Mouse (Mus musculus): ENCODE data around the gene Prdm10.

The Prdm10 gene

GRCm38 (mm10) chr9:31266013-31266659, 14.2 kb upstream of the Prdm10 start:
- peak in 1 of 2 experiments; percentile 34 for DNase-seq

- no peak for DNase-seq
Measured at GRCm38 (mm10) chr9:31271221-31272015, 8.9 kb upstream of the Prdm10 start.

- DNase-seq: no peak
Measured at GRCm38 (mm10) chr9:31272160-31272559, 8.2 kb upstream of the Prdm10 start.

GRCm38 (mm10) chr9:31278651-31279050, 1.7 kb upstream of the Prdm10 start:
- DNase-seq: no peak

GRCm38 (mm10) chr9:31279306-31279705, 1.0 kb upstream of the Prdm10 start:
- DNase-seq: peak in 1 of 2 experiments; percentile 25

- DNase-seq: no peak
Measured at GRCm38 (mm10) chr9:31279885-31280365, 413 bp upstream of the Prdm10 start.

- DNase-seq: peak in 1 of 2 experiments; percentile 71
Measured at GRCm38 (mm10) chr9:31281011-31281662, 799 bp downstream of the Prdm10 start.

- DNase-seq: peak in 1 of 2 experiments; percentile 14
Measured at GRCm38 (mm10) chr9:31281663-31282015, 1.3 kb downstream of the Prdm10 start.

- no peak for DNase-seq
Measured at GRCm38 (mm10) chr9:31282536-31282935, 2.2 kb downstream of the Prdm10 start.

GRCm38 (mm10) chr9:31283044-31283443, 2.7 kb downstream of the Prdm10 start:
- DNase-seq: no peak

- no peak for DNase-seq
Measured at GRCm38 (mm10) chr9:31283911-31284310, 3.6 kb downstream of the Prdm10 start.

- no peak for DNase-seq
Measured at GRCm38 (mm10) chr9:31290201-31290862, 10.0 kb downstream of the Prdm10 start.

GRCm38 (mm10) chr9:31291978-31292377, 11.6 kb downstream of the Prdm10 start:
- DNase-seq: no peak

GRCm38 (mm10) chr9:31293208-31293607, 12.9 kb downstream of the Prdm10 start:
- DNase-seq: no peak

- DNase-seq: no peak
Measured at GRCm38 (mm10) chr9:31295311-31295710, 15.0 kb downstream of the Prdm10 start.

GRCm38 (mm10) chr9:31296293-31296692, 16.0 kb downstream of the Prdm10 start:
- no peak for DNase-seq

GRCm38 (mm10) chr9:31298751-31299150, 18.4 kb downstream of the Prdm10 start:
- no peak for DNase-seq

GRCm38 (mm10) chr9:31300525-31300924, 20.2 kb downstream of the Prdm10 start:
- no peak for DNase-seq

- DNase-seq: no peak
Measured at GRCm38 (mm10) chr9:31301107-31301506, 20.8 kb downstream of the Prdm10 start.

- peak in 1 of 2 experiments; percentile 28 for DNase-seq
Measured at GRCm38 (mm10) chr9:31301526-31302311, 21.4 kb downstream of the Prdm10 start.

- no peak for DNase-seq
Measured at GRCm38 (mm10) chr9:31304358-31304757, 24.0 kb downstream of the Prdm10 start.

- no peak for DNase-seq
Measured at GRCm38 (mm10) chr9:31305117-31305516, 24.8 kb downstream of the Prdm10 start.
